Mouse (Mus musculus): ENCODE measurements around the gene Gm49673. TPM values are rescaled to one million over a fixed set of nuclear protein-coding genes. Genes with fewer than 3 reads are reported as not detected.
"Not testable (repeated sequence)": the region's sequence is repeated elsewhere in the genome, so short reads cannot be mapped to it uniquely, and the experiment has no call there.

Gene Gm49673
- total RNA-seq (2014; rRNA removed; ENCODE audit: low replicate concordance) = 6.4 TPM in 1 of 2 replicates, not detected in the other
- 0.04 TPM in 1 of 2 replicates, not detected in the other for polyA plus RNA-seq (2015; fragmentation: Nextera tagmentation; extraction: Ambion mirVana)

DNA sequence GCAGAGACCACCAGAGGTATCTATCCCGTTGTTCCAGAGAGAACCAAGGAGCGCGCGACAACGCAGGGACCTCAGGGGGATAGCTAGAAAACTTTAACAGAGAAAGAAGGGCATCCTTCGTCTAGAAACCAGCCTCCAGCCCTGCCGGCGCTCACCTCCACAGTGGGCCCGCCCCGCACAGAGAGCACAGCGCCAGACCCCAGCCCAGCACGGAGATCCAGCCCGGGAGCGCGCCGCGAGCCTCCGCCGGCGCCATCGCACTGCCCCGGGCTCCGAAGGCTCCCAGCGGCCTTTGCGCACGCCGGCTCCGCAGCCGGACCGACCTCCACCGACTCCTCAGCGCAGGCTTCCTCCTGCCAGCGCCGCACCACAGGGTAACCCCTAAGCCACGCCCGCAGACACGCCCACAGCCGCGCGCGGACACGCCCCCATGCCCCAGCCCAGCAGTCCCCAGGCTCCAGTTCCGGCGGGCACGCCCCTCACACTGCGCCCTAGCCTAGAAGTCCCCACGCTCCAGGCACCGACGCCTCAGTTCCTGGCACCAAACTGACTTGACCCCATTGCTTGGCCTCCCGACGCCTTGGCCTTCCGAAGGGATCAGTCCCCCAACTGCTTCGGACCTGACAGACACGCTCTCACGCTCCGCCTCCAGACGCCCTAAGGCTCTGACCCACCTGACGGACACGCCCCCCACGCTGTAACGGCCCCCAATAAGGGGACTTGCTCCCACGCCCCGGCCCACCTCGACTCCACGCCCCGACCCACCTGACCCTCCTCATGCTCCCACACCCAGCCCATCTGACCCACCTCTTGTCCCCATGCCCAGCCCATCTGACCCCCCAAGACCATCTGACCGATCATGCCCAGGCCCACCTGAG, at the start of gene Gm49673, which contains the start of gene Rnaset2a:
Gm49673 (minus strand) TSS at position 350 of the 878 bp plus-strand sequence.
Rnaset2a (minus strand) TSS at position 659 of the 878 bp plus-strand sequence.
- H3K27ac ChIP-seq (ENCODE audit: low read depth) = peak within 1 kb of the TSS; percentile 81
- H3K36me3 ChIP-seq (replicated peaks; ENCODE audit: control insufficient read depth, insufficient read depth, low read length); H3K9me3 ChIP-seq (replicated peaks; ENCODE audit: control insufficient read depth, low read length); H3K4me1 ChIP-seq (ENCODE audit: control insufficient read depth, insufficient read depth); DNase-seq (ENCODE audit: low spot score); H3K27me3 ChIP-seq (ENCODE audit: control insufficient read depth, insufficient read depth, low read length): not testable (repeated sequence)
- peak within 1 kb of the TSS; percentile 62 for H3K4me2 ChIP-seq (ENCODE audit: low read depth, low read length)
- ATAC-seq (ENCODE audit: insufficient read depth, low read depth) = peak; percentile 98
- peak within 1 kb of the TSS; percentile 61 for H3K4me3 ChIP-seq (ENCODE audit: low read depth, low read length)
- whole genome bisulfite sequencing = 2% methylated on average over 31 of the region's 67 CpGs
- H3K9ac ChIP-seq (replicated peaks; ENCODE audit: low read depth, low read length) = peak within 1 kb of the TSS; percentile 58

DNA sequence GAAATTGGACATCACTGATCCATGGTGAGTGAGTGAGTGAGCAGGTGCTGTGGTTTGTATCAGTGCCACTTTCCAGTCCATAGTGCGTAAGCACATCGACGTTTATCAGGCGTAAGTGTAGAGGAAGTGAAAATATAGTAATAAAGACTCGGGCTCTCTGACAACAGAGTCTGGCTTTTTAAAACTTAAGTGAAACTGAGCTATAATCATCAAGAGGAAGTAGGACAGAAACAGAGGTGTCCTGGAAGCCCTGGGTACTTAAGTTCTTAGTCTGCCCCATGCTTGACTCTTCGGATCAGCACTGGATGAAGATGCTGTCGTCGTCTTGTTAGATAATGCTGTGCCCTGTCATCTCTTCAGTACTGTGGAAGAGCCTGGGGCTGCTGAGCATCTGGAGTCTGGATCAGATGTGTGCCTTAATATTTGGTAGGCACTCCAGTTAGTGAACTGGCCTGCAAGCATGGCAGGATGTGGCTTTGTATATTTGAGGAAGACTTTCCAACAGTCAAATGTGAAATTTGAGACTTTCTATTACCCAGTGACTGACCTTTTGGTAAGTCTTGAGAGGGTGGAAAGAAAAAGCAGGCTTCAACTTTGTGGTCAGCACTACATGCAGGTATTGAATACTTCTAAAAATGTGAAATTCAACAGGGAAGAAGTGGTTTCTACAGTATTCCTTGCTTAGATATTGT, 48.2 kb upstream of the Gm49673 start:
- H3K4me2 ChIP-seq (ENCODE audit: low read depth, low read length) = no peak overlapping the region
- DNase-seq (ENCODE audit: low spot score) (no peak), ATAC-seq (ENCODE audit: insufficient read depth, low read depth) (no peak)
- no peak overlapping the region for H3K27ac ChIP-seq (ENCODE audit: low read depth)
- H3K9me3 ChIP-seq (replicated peaks; ENCODE audit: control insufficient read depth, low read length) = no peaks in the 10 kb centered on the region
- H3K27me3 ChIP-seq (ENCODE audit: control insufficient read depth, insufficient read depth, low read length) = no peaks in the 10 kb centered on the region
- peaks cover 54% of the 10 kb centered on the region for H3K36me3 ChIP-seq (replicated peaks; ENCODE audit: control insufficient read depth, insufficient read depth, low read length)
- 70% methylated on average over 8 of the region's 8 CpGs for WGBS
- H3K4me1 ChIP-seq (ENCODE audit: control insufficient read depth, insufficient read depth) = no peaks in the 10 kb centered on the region
- no peak overlapping the region for H3K9ac ChIP-seq (replicated peaks; ENCODE audit: low read depth, low read length)
- no peak overlapping the region for H3K4me3 ChIP-seq (ENCODE audit: low read depth, low read length)
- TF ChIP-seq EP300 (IDR thresholded peaks at IDR 0.05; ENCODE audit: low read depth) = no peak

DNA sequence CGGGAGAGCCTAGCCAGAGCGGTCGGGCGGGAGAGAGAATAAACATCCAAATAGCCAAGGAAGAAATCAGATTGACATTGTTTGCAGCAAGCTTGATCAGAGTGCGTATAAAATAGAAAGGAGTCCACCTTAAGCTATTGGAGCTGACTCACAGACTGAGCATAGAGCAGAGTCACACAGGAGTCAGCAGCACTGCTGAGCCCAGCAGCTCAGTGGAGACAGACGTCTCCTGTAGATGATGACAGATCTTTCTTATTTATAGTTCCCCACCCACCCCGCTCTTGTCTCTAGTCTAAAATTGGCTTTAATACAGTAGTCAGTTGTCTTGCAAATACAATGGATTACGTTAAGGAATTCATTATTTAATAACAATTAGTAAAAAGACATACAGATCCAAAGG, 46.1 kb upstream of the Gm49673 start:
- no peak for ATAC-seq (ENCODE audit: insufficient read depth, low read depth)
- Histone ChIP-seq H3K9me3 (replicated peaks; ENCODE audit: control insufficient read depth, low read length) (no peaks in the 10 kb centered on the region), H3K36me3 (replicated peaks; ENCODE audit: control insufficient read depth, insufficient read depth, low read length) (peaks cover 75% of the 10 kb centered on the region), H3K4me2 (ENCODE audit: low read depth, low read length) (no peak overlapping the region), H3K9ac (replicated peaks; ENCODE audit: low read depth, low read length) (no peak overlapping the region), H3K27ac (ENCODE audit: low read depth) (no peak overlapping the region), H3K4me3 (ENCODE audit: low read depth, low read length) (no peak overlapping the region), H3K4me1 (ENCODE audit: control insufficient read depth, insufficient read depth) (no peaks in the 10 kb centered on the region), H3K27me3 (ENCODE audit: control insufficient read depth, insufficient read depth, low read length) (no peaks in the 10 kb centered on the region)
- WGBS = 54% methylated on average over 8 of the region's 8 CpGs
- no peak for DNase-seq (ENCODE audit: low spot score)
- TF ChIP-seq EP300 (IDR thresholded peaks at IDR 0.05; ENCODE audit: low read depth) (no peak), CTCF (IDR thresholded peaks at IDR 0.05; ENCODE audit: low read depth) (no peak)

- Histone ChIP-seq H3K4me2 (ENCODE audit: low read depth, low read length) (no peak overlapping the region), H3K9ac (replicated peaks; ENCODE audit: low read depth, low read length) (no peak overlapping the region), H3K36me3 (replicated peaks; ENCODE audit: control insufficient read depth, insufficient read depth, low read length) (peaks cover 81% of the 10 kb centered on the region), H3K4me1 (ENCODE audit: control insufficient read depth, insufficient read depth) (peaks cover 6% of the 10 kb centered on the region), H3K4me3 (ENCODE audit: low read depth, low read length) (no peak overlapping the region), H3K27ac (ENCODE audit: low read depth) (peak overlapping the region; percentile 66), H3K9me3 (replicated peaks; ENCODE audit: control insufficient read depth, low read length) (no peaks in the 10 kb centered on the region), H3K27me3 (ENCODE audit: control insufficient read depth, insufficient read depth, low read length) (no peaks in the 10 kb centered on the region)
- WGBS = 39% methylated on average over 7 of the region's 7 CpGs
- TF ChIP-seq CTCF (IDR thresholded peaks at IDR 0.05; ENCODE audit: low read depth) = no peak
- no peak for DNase-seq (ENCODE audit: low spot score)
- no peak for ATAC-seq (ENCODE audit: insufficient read depth, low read depth)
Measured at GRCm38 (mm10) chr17:8184217-8184616, 36.6 kb upstream of the Gm49673 start.

GRCm38 (mm10) chr17:8183815-8184214, 36.2 kb upstream of the Gm49673 start:
- Histone ChIP-seq H3K4me2 (ENCODE audit: low read depth, low read length) (no peak overlapping the region), H3K4me1 (ENCODE audit: control insufficient read depth, insufficient read depth) (peaks cover 6% of the 10 kb centered on the region), H3K36me3 (replicated peaks; ENCODE audit: control insufficient read depth, insufficient read depth, low read length) (peaks cover 77% of the 10 kb centered on the region), H3K27ac (ENCODE audit: low read depth) (peak overlapping the region; percentile 66), H3K4me3 (ENCODE audit: low read depth, low read length) (no peak overlapping the region), H3K9me3 (replicated peaks; ENCODE audit: control insufficient read depth, low read length) (no peaks in the 10 kb centered on the region), H3K27me3 (ENCODE audit: control insufficient read depth, insufficient read depth, low read length) (no peaks in the 10 kb centered on the region), H3K9ac (replicated peaks; ENCODE audit: low read depth, low read length) (no peak overlapping the region)
- ATAC-seq (ENCODE audit: insufficient read depth, low read depth) = peak; percentile 67
- peak; percentile 13 for DNase-seq (ENCODE audit: low spot score)
- no peak for TF ChIP-seq EP300 (IDR thresholded peaks at IDR 0.05; ENCODE audit: low read depth)
- no peak for TF ChIP-seq CTCF (IDR thresholded peaks at IDR 0.05; ENCODE audit: low read depth)
- 43% methylated on average over 5 of the region's 5 CpGs for WGBS

Data from heart, postnatal 0 days (tissue).